Mouse (Mus musculus): ENCODE measurements around the gene Ndnf.

DNA sequence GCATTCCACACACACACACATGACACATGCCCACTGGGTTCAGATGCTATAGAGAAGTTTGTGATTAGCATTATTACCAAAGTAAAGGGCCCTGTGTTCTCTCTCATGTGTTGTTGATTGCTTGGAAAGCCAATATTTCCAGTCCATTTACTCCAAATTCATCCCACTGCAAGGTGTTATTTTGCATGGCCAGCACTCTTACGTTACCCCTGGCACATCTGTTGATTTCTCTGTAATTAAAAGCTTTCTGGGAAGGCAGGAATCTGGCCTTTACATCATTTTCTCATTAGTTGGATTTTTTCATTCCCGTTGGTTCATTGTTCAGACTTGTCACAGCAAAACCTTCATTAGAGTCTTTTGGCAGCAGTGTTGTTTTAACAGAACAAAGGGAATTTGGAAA, 54.3 kb downstream of the Ndnf start:
- no peak for TF ChIP-seq MXI1 (IDR thresholded peaks at IDR 0.05; ENCODE audit: low read depth, low read length)
- TF ChIP-seq MAFK (IDR thresholded peaks at IDR 0.05; ENCODE audit: borderline replicate concordance, low read depth, low read length), result no peak
- TF ChIP-seq EP300 (IDR thresholded peaks at IDR 0.05; ENCODE audit: low read depth in 1 of 2, low read length in 2 of 2), result no peak
- TF ChIP-seq CHD2 (IDR thresholded peaks at IDR 0.05; ENCODE audit: low read length), result no peak
- TF ChIP-seq NRF1 (IDR thresholded peaks at IDR 0.05; ENCODE audit: insufficient read depth, low read depth, low read length, poor library complexity, severe bottlenecking), result no peak
- TF ChIP-seq MEF2A (IDR thresholded peaks at IDR 0.05; ENCODE audit: extremely low read depth, insufficient replicate concordance, low read depth, low read length, poor library complexity, severe bottlenecking), result no peak
- TF ChIP-seq POLR2A (IDR thresholded peaks at IDR 0.05; ENCODE audit: control insufficient read depth in 1 of 2, insufficient read depth in 1 of 2, low read depth in 1 of 2, low read length in 2 of 2, poor library complexity in 1 of 2), result no peak
- TF ChIP-seq MAZ (IDR thresholded peaks at IDR 0.05; ENCODE audit: low read depth, low read length), result no peak
- no peak for TF ChIP-seq BHLHE40 (IDR thresholded peaks at IDR 0.05; ENCODE audit: borderline replicate concordance, low read depth, low read length)
- no peak for TF ChIP-seq SMC3 (IDR thresholded peaks at IDR 0.05; ENCODE audit: low read depth, low read length)
- TF ChIP-seq JUND (IDR thresholded peaks at IDR 0.05; ENCODE audit: low read depth, low read length), result no peak
